In genomic region chr19:47178001-47178400, GRCm38 (mm10) we compare ENCODE assay signal across 8 mouse cellular contexts. TPM values are rescaled to one million over a fixed set of nuclear protein-coding genes. Genes with fewer than 3 reads are reported as not detected.
DNase-seq lines count a peak whose midpoint lies in the region; ATAC-seq lines count a peak whose summit lies in the region.

No protein-coding gene starts in this region.

- peak overlapping the region; percentile 50 for H3K4me3 ChIP-seq in heart, embryonic 11.5 days (ENCODE audit: low read depth, low read length)
- H3K4me3 ChIP-seq in embryonic facial prominence, embryonic 12.5 days: peak overlapping the region; percentile 68
- H3K4me3 ChIP-seq in hindbrain, embryonic 13.5 days: peak overlapping the region; percentile 74
- H3K4me3 ChIP-seq in lung, embryonic 15.5 days: peak overlapping the region; percentile 70

- 19% methylated on average over 10 of the region's 10 CpGs for WGBS in heart, embryonic 11.5 days (ENCODE audit: insufficient replicate concordance)
- 17% methylated on average over 10 of the region's 10 CpGs for WGBS in embryonic facial prominence, embryonic 12.5 days
- WGBS in hindbrain, embryonic 13.5 days: 22% methylated on average over 10 of the region's 10 CpGs
- WGBS in lung, embryonic 15.5 days: 16% methylated on average over 10 of the region's 10 CpGs

- DNase-seq in heart, adult 9 months (ENCODE audit: low spot score in 2 of 2): no peak
- DNase-seq in R1 (ENCODE audit: low read depth, low spot score): peak; percentile 93
- peak; percentile 18 for DNase-seq in splenic B cell, adult 2 months (ENCODE audit: low read depth, low spot score)
- no peak for DNase-seq in ovary, postnatal 36 days (ENCODE audit: low spot score)

- peaks cover 8% of the 10 kb centered on the region for H3K9me3 ChIP-seq in heart, embryonic 11.5 days (replicated peaks; ENCODE audit: control insufficient read depth, low read length)
- H3K9me3 ChIP-seq in embryonic facial prominence, embryonic 12.5 days: peaks cover 8% of the 10 kb centered on the region
- peaks cover 6% of the 10 kb centered on the region for H3K9me3 ChIP-seq in hindbrain, embryonic 13.5 days
- H3K9me3 ChIP-seq in lung, embryonic 15.5 days: no peaks in the 10 kb centered on the region

- H3K4me1 ChIP-seq in heart, embryonic 11.5 days (ENCODE audit: control insufficient read depth, insufficient read depth, low read length): no peaks in the 10 kb centered on the region
- H3K4me1 ChIP-seq in embryonic facial prominence, embryonic 12.5 days: peaks cover 6% of the 10 kb centered on the region
- peaks cover 19% of the 10 kb centered on the region for H3K4me1 ChIP-seq in hindbrain, embryonic 13.5 days (replicated peaks)
- H3K4me1 ChIP-seq in lung, embryonic 15.5 days: peaks cover 16% of the 10 kb centered on the region

- H3K9ac ChIP-seq in heart, embryonic 11.5 days (ENCODE audit: low read depth, low read length): no peak overlapping the region
- no peak overlapping the region for H3K9ac ChIP-seq in embryonic facial prominence, embryonic 12.5 days
- no peak overlapping the region; the same call in 1 of the 2 replicates for H3K9ac ChIP-seq in hindbrain, embryonic 13.5 days
- H3K9ac ChIP-seq in lung, embryonic 15.5 days: no peak overlapping the region

- no peak overlapping the region for H3K27ac ChIP-seq in heart, embryonic 11.5 days (ENCODE audit: low read depth, low read length)
- H3K27ac ChIP-seq in embryonic facial prominence, embryonic 12.5 days: no peak overlapping the region
- no peak overlapping the region for H3K27ac ChIP-seq in hindbrain, embryonic 13.5 days
- no peak overlapping the region for H3K27ac ChIP-seq in lung, embryonic 15.5 days

- H3K27me3 ChIP-seq in heart, embryonic 11.5 days (ENCODE audit: control insufficient read depth, insufficient read depth, low read length): peaks cover 42% of the 10 kb centered on the region
- peaks cover 31% of the 10 kb centered on the region for H3K27me3 ChIP-seq in embryonic facial prominence, embryonic 12.5 days
- H3K27me3 ChIP-seq in hindbrain, embryonic 13.5 days: peaks cover 43% of the 10 kb centered on the region
- peaks cover 41% of the 10 kb centered on the region for H3K27me3 ChIP-seq in lung, embryonic 15.5 days
- no peaks in the 10 kb centered on the region; the same call in 1 of the 2 replicates for H3K27me3 ChIP-seq in splenic B cell, adult 2 months (ENCODE audit: control insufficient read depth, insufficient read depth, low read length, poor library complexity, severe bottlenecking)

- peak overlapping the region; percentile 85 for H3K4me2 ChIP-seq in heart, embryonic 11.5 days
- H3K4me2 ChIP-seq in embryonic facial prominence, embryonic 12.5 days (replicated peaks): peak overlapping the region; percentile 93
- peak overlapping the region; percentile 94 for H3K4me2 ChIP-seq in hindbrain, embryonic 13.5 days
- H3K4me2 ChIP-seq in lung, embryonic 15.5 days: peak overlapping the region; percentile 100

- H3K36me3 ChIP-seq in heart, embryonic 11.5 days (ENCODE audit: control insufficient read depth, insufficient read depth, low read length): no peaks in the 10 kb centered on the region
- H3K36me3 ChIP-seq in embryonic facial prominence, embryonic 12.5 days: no peaks in the 10 kb centered on the region
- H3K36me3 ChIP-seq in hindbrain, embryonic 13.5 days: no peaks in the 10 kb centered on the region
- no peaks in the 10 kb centered on the region for H3K36me3 ChIP-seq in lung, embryonic 15.5 days
- H3K36me3 ChIP-seq in splenic B cell, adult 2 months (ENCODE audit: control insufficient read depth, insufficient read depth, low read length, poor library complexity, severe bottlenecking): no peaks in the 10 kb centered on the region

- ATAC-seq in heart, embryonic 11.5 days (replicated peaks; ENCODE audit: insufficient number of reproducible peaks, low FRiP score, low TSS enrichment): no peak
- ATAC-seq in embryonic facial prominence, embryonic 12.5 days (ENCODE audit: insufficient number of reproducible peaks, insufficient read depth, low FRiP score, low TSS enrichment): no peak
- 0 out of 2 replicates have a peak, but pooled peaks have one; percentile 7 for ATAC-seq in hindbrain, embryonic 13.5 days (ENCODE audit: low FRiP score)
- ATAC-seq in lung, embryonic 15.5 days (ENCODE audit: borderline replicate concordance, extremely low read depth, low FRiP score, low TSS enrichment): no peak

RNA-seq across cellular contexts. Expression of gene Neurl1a, which starts 0.6 kb away (rescaled TPM):
- polyA plus RNA-seq in heart, embryonic 11.5 days (2014; fragmentation: Nextera tagmentation; extraction: Ambion mirVana): 3.0 and 3.2 TPM in 2 replicates
- polyA plus RNA-seq in embryonic facial prominence, embryonic 12.5 days (2016; fragmentation: Nextera tagmentation; extraction: Ambion mirVana): 8.7 TPM in 2 replicates
- polyA plus RNA-seq in hindbrain, embryonic 13.5 days (2015; fragmentation: Nextera tagmentation; extraction: Ambion mirVana): 6.8 and 7.2 TPM in 2 replicates
- polyA plus RNA-seq in lung, embryonic 15.5 days (2015; fragmentation: Nextera tagmentation; extraction: Ambion mirVana): 6.1 and 6.3 TPM in 2 replicates

RNA-seq across cellular contexts. Expression of gene Calhm3, which starts 20.4 kb away (rescaled TPM):
- polyA plus RNA-seq in heart, embryonic 11.5 days (2014; fragmentation: Nextera tagmentation; extraction: Ambion mirVana): not detected in 2 replicates
- not detected in 2 replicates for polyA plus RNA-seq in embryonic facial prominence, embryonic 12.5 days (2016; fragmentation: Nextera tagmentation; extraction: Ambion mirVana)
- not detected in 2 replicates for polyA plus RNA-seq in hindbrain, embryonic 13.5 days (2015; fragmentation: Nextera tagmentation; extraction: Ambion mirVana)
- polyA plus RNA-seq in lung, embryonic 15.5 days (2015; fragmentation: Nextera tagmentation; extraction: Ambion mirVana): not detected in 2 replicates

RNA-seq across cellular contexts. Expression of gene Calhm1, which starts 33.9 kb away (rescaled TPM):
- not detected in 2 replicates for polyA plus RNA-seq in heart, embryonic 11.5 days (2014; fragmentation: Nextera tagmentation; extraction: Ambion mirVana)
- polyA plus RNA-seq in embryonic facial prominence, embryonic 12.5 days (2016; fragmentation: Nextera tagmentation; extraction: Ambion mirVana): not detected in 2 replicates
- not detected in 2 replicates for polyA plus RNA-seq in hindbrain, embryonic 13.5 days (2015; fragmentation: Nextera tagmentation; extraction: Ambion mirVana)
- not detected in 2 replicates for polyA plus RNA-seq in lung, embryonic 15.5 days (2015; fragmentation: Nextera tagmentation; extraction: Ambion mirVana)

RNA-seq across cellular contexts. Expression of gene Calhm2, which starts 39.9 kb away (rescaled TPM):
- 1.4 and 2.2 TPM in 2 replicates for polyA plus RNA-seq in heart, embryonic 11.5 days (2014; fragmentation: Nextera tagmentation; extraction: Ambion mirVana)
- polyA plus RNA-seq in embryonic facial prominence, embryonic 12.5 days (2016; fragmentation: Nextera tagmentation; extraction: Ambion mirVana): 6.1 and 7.0 TPM in 2 replicates
- polyA plus RNA-seq in hindbrain, embryonic 13.5 days (2015; fragmentation: Nextera tagmentation; extraction: Ambion mirVana): 1.3 and 1.6 TPM in 2 replicates
- 7.1 and 9.7 TPM in 2 replicates for polyA plus RNA-seq in lung, embryonic 15.5 days (2015; fragmentation: Nextera tagmentation; extraction: Ambion mirVana)

Comparison
In these comparisons a context has a peak if more than half of its experiments do, and no peak if none do; other contexts are left out.
1. DNase-seq: peak in R1 (single experiment) and splenic B cell, adult 2 months (single experiment); none in heart, adult 9 months (0 of 2) and ovary, postnatal 36 days (single experiment).
2. Peak in every context shown above with its lines, with median percentiles within 50 percentile points of each other: H3K4me2 ChIP-seq and H3K4me3 ChIP-seq.